Mouse (Mus musculus): ENCODE results near the gene Ccpg1os. TPM values are rescaled to one million over a fixed set of nuclear protein-coding genes. Genes with fewer than 3 reads are reported as not detected.

Ccpg1os gene
- total RNA-seq (2023), result 1 to 10 TPM; 1.9 to 2.8 TPM

DNA sequence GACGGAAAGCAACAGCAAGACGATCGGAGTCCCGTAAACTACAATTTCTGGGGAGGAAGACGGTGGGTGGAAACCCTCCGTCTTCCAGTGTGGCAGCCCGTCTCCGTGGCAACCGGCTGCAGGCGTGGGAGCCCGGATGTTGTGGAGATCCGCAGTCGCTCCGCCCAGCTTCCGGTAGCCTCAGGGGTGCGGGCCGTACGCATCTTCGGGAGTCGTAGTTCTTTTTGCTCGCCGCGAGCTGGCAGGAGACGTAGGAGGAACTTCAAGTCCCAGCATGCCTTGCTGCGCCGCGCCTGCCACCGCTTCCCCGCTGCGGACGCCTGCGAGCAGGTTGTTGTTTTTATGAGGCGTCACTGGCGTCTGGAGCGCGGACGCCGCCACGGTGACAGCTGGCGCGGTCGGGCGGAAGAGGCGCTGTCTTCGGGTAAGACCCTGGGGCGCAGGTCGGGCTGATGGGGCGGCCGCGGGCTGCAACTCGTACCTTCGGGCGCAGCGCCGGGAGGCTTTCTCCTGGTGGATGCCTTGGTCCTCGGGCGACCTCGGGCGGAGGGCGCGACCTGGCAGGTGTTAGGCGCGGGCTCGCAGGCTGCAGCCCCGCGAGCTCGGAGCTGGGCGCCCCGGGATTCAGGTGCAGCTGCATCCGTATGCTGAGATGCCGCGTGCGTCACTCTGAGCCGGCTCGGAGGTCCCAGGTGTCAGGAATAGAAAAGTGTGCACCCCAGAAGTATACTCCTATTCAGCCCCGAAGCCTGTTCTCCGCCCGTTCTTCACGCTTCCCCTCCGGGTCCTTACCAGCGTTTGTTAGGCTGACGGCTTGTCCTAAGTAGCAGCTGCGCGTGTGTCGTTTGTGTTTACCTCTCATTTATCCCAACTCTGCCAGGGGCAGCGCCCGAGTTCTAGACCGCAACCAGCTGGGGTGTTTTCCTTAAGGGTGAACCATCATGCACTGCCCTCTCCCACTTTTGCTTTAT, at the start of gene Ccpg1os, which contains the start of gene Ccpg1:
Gene Ccpg1os (minus strand): TSS at position 133 of the 971 bp plus-strand sequence.
Gene Ccpg1 (plus strand): TSS at position 180 of the 971 bp plus-strand sequence.

DNA sequence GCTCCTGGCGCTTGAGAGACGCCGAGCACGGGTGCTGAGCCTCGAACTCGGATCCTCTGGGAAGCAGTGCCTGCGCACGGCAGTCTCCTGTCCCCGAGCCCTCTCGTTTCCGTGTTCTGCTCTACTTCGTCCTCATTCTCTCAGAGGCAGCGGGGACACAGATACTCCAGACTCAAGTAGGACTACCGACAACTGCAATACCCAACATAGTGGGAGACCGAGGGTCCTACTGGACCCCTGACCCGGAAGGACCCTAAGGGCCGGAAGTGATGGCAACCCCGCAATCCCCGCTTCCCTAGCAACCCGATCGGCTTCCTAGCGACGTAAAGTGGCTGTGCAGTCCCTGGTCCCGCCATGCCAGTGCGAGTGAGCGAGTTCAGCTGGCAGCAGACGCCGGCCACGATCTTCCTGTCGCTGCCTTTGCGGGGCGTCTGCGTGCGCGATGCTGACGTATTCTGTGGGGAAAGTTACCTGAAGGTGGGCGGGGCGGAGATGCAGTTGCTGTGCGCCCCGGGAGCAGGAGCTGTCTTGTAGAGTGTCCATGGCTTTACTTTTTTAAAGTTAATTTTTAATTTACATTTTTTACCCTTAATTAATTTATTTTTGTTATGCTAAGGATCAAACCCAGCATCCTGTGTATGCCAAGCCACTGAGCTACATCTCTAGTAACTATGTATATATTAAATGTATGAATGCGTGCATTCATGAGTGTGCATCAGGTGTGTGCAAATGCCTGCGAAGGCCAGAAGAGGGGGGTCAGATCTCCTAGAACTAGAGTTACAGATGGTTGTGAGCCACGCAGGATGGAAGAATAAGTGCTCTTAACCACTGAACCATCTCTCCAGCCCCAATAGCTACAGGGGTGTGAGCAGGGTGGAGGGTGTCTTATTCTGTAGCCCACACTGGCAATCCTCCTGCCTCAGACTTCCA, 26.4 kb downstream of the Ccpg1os start, which contains the start of the genes Dyx1c1 and Gm44503:
Gene Dyx1c1 (plus strand): TSS at position 265 of the 930 bp plus-strand sequence.
Gene Gm44503 (plus strand): TSS at position 332 of the 930 bp plus-strand sequence.

Other genes with a start within 250 kb of the Ccpg1os start
- not detected for gene Prtg, start 178.5 kb downstream of the Ccpg1os start, total RNA-seq (2023)
- not detected for gene Pygo1, start 59.7 kb downstream of the Ccpg1os start, total RNA-seq (2023)
- under 1 TPM; 0.31 to 0.78 TPM for gene Dyx1c1, start 26.6 kb downstream of the Ccpg1os start, total RNA-seq (2023)
- gene Gm44503, start 26.5 kb downstream of the Ccpg1os start, total RNA-seq (2023), result not detected
- gene Ccpg1, start within 50 bp of the Ccpg1os start, total RNA-seq (2023), result 100 to 1,000 TPM; 296 to 332 TPM
- gene Pigb, start 55.0 kb upstream of the Ccpg1os start, total RNA-seq (2023), result 10 to 100 TPM; 25.3 to 28.4 TPM
- gene Rab27a, start 59.5 kb upstream of the Ccpg1os start, total RNA-seq (2023), result 100 to 1,000 TPM; 203 to 213 TPM
- gene Khdc3, start 116.5 kb upstream of the Ccpg1os start, total RNA-seq (2023), result 10 to 100 TPM; 16.0 to 20.1 TPM
- gene Gm20509, start 117.1 kb upstream of the Ccpg1os start, total RNA-seq (2023), result not detected
- gene Rsl24d1, start 128.0 kb upstream of the Ccpg1os start, total RNA-seq (2023), result 10 to 100 TPM; 38.2 to 45.7 TPM